Mouse (Mus musculus): ENCODE data around the gene Synj2.
A peak's percentile ranks its signal among the peaks of the same experiment; 100 is the strongest.

Gene Synj2

GRCm38 (mm10) chr17:5934554-5935324 is 6.3 kb upstream of the Synj2 start:
- DNase-seq (ENCODE audit: low spot score in 2 of 2) = peak; percentile 26 to 53

GRCm38 (mm10) chr17:5935680-5936079 is 5.4 kb upstream of the Synj2 start:
- no peak for DNase-seq (ENCODE audit: low spot score in 2 of 2)

- DNase-seq (ENCODE audit: low spot score in 2 of 2) = no peak
Measured at GRCm38 (mm10) chr17:5936276-5936675, 4.8 kb upstream of the Synj2 start.

GRCm38 (mm10) chr17:5937441-5937840 is 3.6 kb upstream of the Synj2 start:
- DNase-seq (ENCODE audit: low spot score in 2 of 2) = no peak

- no peak for DNase-seq (ENCODE audit: low spot score in 2 of 2)
Measured at GRCm38 (mm10) chr17:5939871-5940270, 1.2 kb upstream of the Synj2 start.

GRCm38 (mm10) chr17:5940792-5941191 is 288 bp upstream of the Synj2 start:
- DNase-seq (ENCODE audit: low spot score in 2 of 2) = peak in 1 of 2 experiments; percentile 67

- DNase-seq (ENCODE audit: low spot score in 2 of 2) = no peak
Measured at GRCm38 (mm10) chr17:5942156-5942555, 1.1 kb downstream of the Synj2 start.

- DNase-seq (ENCODE audit: low spot score in 2 of 2) = no peak
Measured at GRCm38 (mm10) chr17:5943053-5943452, 2.0 kb downstream of the Synj2 start.

GRCm38 (mm10) chr17:5947039-5947438 is 6.0 kb downstream of the Synj2 start:
- no peak for DNase-seq (ENCODE audit: low spot score in 2 of 2)

GRCm38 (mm10) chr17:5952455-5952854 is 11.4 kb downstream of the Synj2 start:
- no peak for DNase-seq (ENCODE audit: low spot score in 2 of 2)

- DNase-seq (ENCODE audit: low spot score in 2 of 2) = no peak
Measured at GRCm38 (mm10) chr17:5956350-5957000, 15.4 kb downstream of the Synj2 start.

- no peak for DNase-seq (ENCODE audit: low spot score in 2 of 2)
Measured at GRCm38 (mm10) chr17:5957097-5957496, 16.0 kb downstream of the Synj2 start.

GRCm38 (mm10) chr17:5958229-5958628 is 17.1 kb downstream of the Synj2 start:
- DNase-seq (ENCODE audit: low spot score in 2 of 2) = no peak

GRCm38 (mm10) chr17:5958636-5959035 is 17.6 kb downstream of the Synj2 start:
- DNase-seq (ENCODE audit: low spot score in 2 of 2) = no peak

- no peak for DNase-seq (ENCODE audit: low spot score in 2 of 2)
Measured at GRCm38 (mm10) chr17:5959096-5959495, 18.0 kb downstream of the Synj2 start.

- no peak for DNase-seq (ENCODE audit: low spot score in 2 of 2)
Measured at GRCm38 (mm10) chr17:5959802-5960201, 18.7 kb downstream of the Synj2 start.

GRCm38 (mm10) chr17:5963766-5964165 is 22.7 kb downstream of the Synj2 start:
- no peak for DNase-seq (ENCODE audit: low spot score in 2 of 2)

GRCm38 (mm10) chr17:5965084-5965781 is 24.2 kb downstream of the Synj2 start:
- no peak for DNase-seq (ENCODE audit: low spot score in 2 of 2)

GRCm38 (mm10) chr17:5966706-5967105 is 25.6 kb downstream of the Synj2 start:
- DNase-seq (ENCODE audit: low spot score in 2 of 2) = no peak

GRCm38 (mm10) chr17:5968562-5968961 is 27.5 kb downstream of the Synj2 start:
- no peak for DNase-seq (ENCODE audit: low spot score in 2 of 2)

- DNase-seq (ENCODE audit: low spot score in 2 of 2) = no peak
Measured at GRCm38 (mm10) chr17:5969246-5969645, 28.2 kb downstream of the Synj2 start.

- DNase-seq (ENCODE audit: low spot score in 2 of 2) = no peak
Measured at GRCm38 (mm10) chr17:5970298-5970821, 29.3 kb downstream of the Synj2 start.
